Mouse (Mus musculus) mouse embryonic stem cell (cell line): ENCODE results near the gene Tmem59l.
"Not testable (repeated sequence)": the region's sequence is repeated elsewhere in the genome, so short reads cannot be mapped to it uniquely, and the experiment has no call there.

ENCODE experiments used
- in situ Hi-C, 2 experiments: fragments of 300-500 bp; cut with MboI; formaldehyde crosslinking; loops; 1 replicate in 1 of 2; 3 replicates in 1 of 2; pipeline ENCODE4 v1.14.3; 2019 to 2020; ENCODE audit warnings: low sequenced_read_pairs in 2 of 2, low pct_unique_long_range_greater_than_20kb in 1 of 2, mixed read lengths in 1 of 2; ENCODE audit not compliant: unreplicated experiment in 1 of 2

Tmem59l gene

GRCm38 (mm10) chr8:70486941-70487520, at the start of gene Tmem59l:
Gene Tmem59l (minus strand): TSS chr8:70487358.
- in situ Hi-C loops, result no loop called here

- in situ Hi-C loops, result no loop called here
These were observed 48.5 kb upstream of the Tmem59l start for GRCm38 (mm10) chr8:70535701-70536100.

GRCm38 (mm10) chr8:70535221-70535620, 48.1 kb upstream of the Tmem59l start:
- in situ Hi-C loops, result no loop called here

GRCm38 (mm10) chr8:70534281-70534680, 47.1 kb upstream of the Tmem59l start:
- in situ Hi-C loops, result no loop called here

GRCm38 (mm10) chr8:70530314-70530713, 43.2 kb upstream of the Tmem59l start:
- in situ Hi-C loops, result no loop called here

- in situ Hi-C loops, result no loop called here
These were observed 42.6 kb upstream of the Tmem59l start for GRCm38 (mm10) chr8:70529741-70530161.

- in situ Hi-C loops, result no loop called here
These were observed 42.1 kb upstream of the Tmem59l start for GRCm38 (mm10) chr8:70529299-70529698.

- in situ Hi-C loops, result no loop called here
These were observed 41.1 kb upstream of the Tmem59l start for GRCm38 (mm10) chr8:70528182-70528797.

GRCm38 (mm10) chr8:70527512-70528181, 40.5 kb upstream of the Tmem59l start, which contains the start of the genes Fkbp8 and Kxd1:
Gene Fkbp8 (plus strand): TSS chr8:70527724.
Gene Kxd1 (minus strand): TSS chr8:70527956.
- in situ Hi-C loops, result no loop called here

GRCm38 (mm10) chr8:70527111-70527511, 40.0 kb upstream of the Tmem59l start:
- in situ Hi-C loops, result no loop called here

GRCm38 (mm10) chr8:70522592-70523403, 35.6 kb upstream of the Tmem59l start:
- in situ Hi-C loops, result no loop called here

GRCm38 (mm10) chr8:70519606-70520005, 32.4 kb upstream of the Tmem59l start:
- in situ Hi-C loops, result no loop called here

- in situ Hi-C loops, result no loop called here
These were observed 31.9 kb upstream of the Tmem59l start for GRCm38 (mm10) chr8:70519043-70519442.

GRCm38 (mm10) chr8:70517940-70518643, 30.9 kb upstream of the Tmem59l start:
- in situ Hi-C loops, result no loop called here

- in situ Hi-C loops, result no loop called here
These were observed 26.3 kb upstream of the Tmem59l start for GRCm38 (mm10) chr8:70513441-70513840.

- in situ Hi-C loops, result no loop called here
These were observed 25.2 kb upstream of the Tmem59l start for GRCm38 (mm10) chr8:70512253-70512903.

- in situ Hi-C loops, result no loop called here
These were observed 24.6 kb upstream of the Tmem59l start for GRCm38 (mm10) chr8:70511770-70512169.

- in situ Hi-C loops, result not testable (repeated sequence)
These were observed 24.0 kb upstream of the Tmem59l start for GRCm38 (mm10) chr8:70511174-70511573.
